Mouse (Mus musculus) urinary bladder, postnatal 25 days (tissue): ENCODE results near the gene Unc13b.

Experiments used
- DNase-seq: peaks from one replicate; pipeline ENCODE4 v3.0.0; 2022; ENCODE audit warnings: low spot score

Unc13b gene

GRCm38 (mm10) chr4:43058753-43059654 is at the start of gene Unc13b:
TSS of gene Unc13b (plus strand) at chr4:43058953.
- peak; percentile 79 for DNase-seq

GRCm38 (mm10) chr4:43010161-43011038 is 48.4 kb upstream of the Unc13b start, which contains the start of gene Fancg:
TSS of gene Fancg (minus strand) at chr4:43010506.
- peak; percentile 78 for DNase-seq

- no peak for DNase-seq
Measured at GRCm38 (mm10) chr4:43012091-43012490, 46.7 kb upstream of the Unc13b start.

- no peak for DNase-seq
Measured at GRCm38 (mm10) chr4:43018156-43018555, 40.6 kb upstream of the Unc13b start.

- no peak for DNase-seq
Measured at GRCm38 (mm10) chr4:43019176-43019575, 39.6 kb upstream of the Unc13b start.

GRCm38 (mm10) chr4:43019641-43020465 is 38.9 kb upstream of the Unc13b start:
- DNase-seq, result no peak

GRCm38 (mm10) chr4:43020876-43021275 is 37.9 kb upstream of the Unc13b start:
- DNase-seq, result no peak

- no peak for DNase-seq
Measured at GRCm38 (mm10) chr4:43021341-43021740, 37.4 kb upstream of the Unc13b start.

GRCm38 (mm10) chr4:43024673-43025072 is 34.1 kb upstream of the Unc13b start:
- DNase-seq, result no peak

GRCm38 (mm10) chr4:43025084-43025960 is 33.4 kb upstream of the Unc13b start, which contains the start of gene Pigo:
TSS of gene Pigo (minus strand) at chr4:43025819.
- peak; percentile 93 for DNase-seq

GRCm38 (mm10) chr4:43029121-43029520 is 29.6 kb upstream of the Unc13b start:
- no peak for DNase-seq

GRCm38 (mm10) chr4:43029749-43030148 is 29.0 kb upstream of the Unc13b start:
- no peak for DNase-seq

GRCm38 (mm10) chr4:43030352-43030751 is 28.4 kb upstream of the Unc13b start:
- DNase-seq, result no peak

- DNase-seq, result no peak
Measured at GRCm38 (mm10) chr4:43030780-43031230, 27.9 kb upstream of the Unc13b start.

GRCm38 (mm10) chr4:43031237-43031995 is 27.3 kb upstream of the Unc13b start, which contains the start of gene Stoml2:
TSS of gene Stoml2 (minus strand) at chr4:43031710.
- DNase-seq, result peak; percentile 82

GRCm38 (mm10) chr4:43032501-43032900 is 26.3 kb upstream of the Unc13b start:
- DNase-seq, result no peak

- DNase-seq, result no peak
Measured at GRCm38 (mm10) chr4:43033481-43033880, 25.3 kb upstream of the Unc13b start.

- no peak for DNase-seq
Measured at GRCm38 (mm10) chr4:43035851-43036250, 22.9 kb upstream of the Unc13b start.

- no peak for DNase-seq
Measured at GRCm38 (mm10) chr4:43036356-43036755, 22.4 kb upstream of the Unc13b start.
